Mouse (Mus musculus) cerebellum, adult 2 months (tissue): Measurements from ENCODE around the gene Kdm8. TPM values are rescaled to one million over a fixed set of nuclear protein-coding genes. Genes with fewer than 3 reads are reported as not detected.
A peak's percentile ranks its signal among the peaks of the same experiment; 100 is the strongest.

ENCODE experiments used
- DNase-seq, 2 experiments: peaks; one replicate each; pipeline ENCODE4 v3.0.0; 2021
- H3K27ac ChIP-seq: fragments of 200-500 bp; 2 replicates; pipeline ENCODE4 v1.5.1; 2012; ENCODE audit warnings: low read length, control low read depth, inconsistent platforms; ENCODE audit not compliant: insufficient read depth
- H3K27me3 ChIP-seq: fragments of 200-500 bp; 2 replicates; pipeline ENCODE4 v1.6.1; 2012; ENCODE audit warnings: inconsistent platforms, mild to moderate bottlenecking, low read length, moderate library complexity; ENCODE audit not compliant: control insufficient read depth, insufficient read depth
- H3K4me1 ChIP-seq: fragments of 200-500 bp; 2 replicates; pipeline ENCODE4 v1.6.1; 2011; ENCODE audit warnings: low read length; ENCODE audit not compliant: control insufficient read depth, insufficient read depth
- H3K4me3 ChIP-seq: fragments of 200-500 bp; replicated peaks from 2 replicates; pipeline ENCODE3; 2011; ENCODE audit warnings: mild to moderate bottlenecking, low read depth, low read length, control low read depth; ENCODE audit not compliant: insufficient read depth
- CTCF ChIP-seq: fragments of 200-500 bp; IDR thresholded peaks from 2 replicates; pipeline ENCODE4 v1.5.1; 2011; ENCODE audit warnings: low read depth, mild to moderate bottlenecking, control low read depth, low read length, moderate library complexity, borderline replicate concordance; ENCODE audit not compliant: insufficient read depth
- POLR2A ChIP-seq: fragments of 200-500 bp; IDR thresholded peaks from 2 replicates; pipeline ENCODE4 v1.6.1; 2011; ENCODE audit warnings: low read length, control low read depth, borderline replicate concordance; ENCODE audit not compliant: insufficient read depth
- WGBS: fragments of 180-500 bp; shearing (Covaris S2); methylation state at CpG from one replicate; pipeline ENCODE4 v1.1.7; 2018; 5-methylcytosine and 5-hydroxymethylcytosine counted together
- polyA plus RNA-seq: library from polyadenylated mRNA; depleted of rRNA; stranded (reverse); fragments of >200 nt; gene quantifications from 2 replicates; pipeline ENCODE4 v1.2.3, GENCODE M21; 2012; rRNA removed

Gene Kdm8
- 8.2 and 9.2 TPM in 2 replicates for polyA plus RNA-seq

- H3K27me3 ChIP-seq = no peaks in the 10 kb centered on the region
- no peaks in the 10 kb centered on the region for H3K4me1 ChIP-seq
- peak within 1 kb of the TSS; percentile 95 for H3K27ac ChIP-seq
- H3K4me3 ChIP-seq = peak within 1 kb of the TSS; percentile 86
- WGBS = under 1% methylated on average over 61 of the region's 61 CpGs
- no peak for TF ChIP-seq CTCF
- TF ChIP-seq POLR2A = peak; percentile 72; the same call in 1 of the 2 replicates
- DNase-seq = peak; percentile 93
These were observed at the start of gene Kdm8 for GRCm38 (mm10) chr7:125444464-125445401. Gene Kdm8, plus strand, starts transcription at chr7:125444676.

- no peak overlapping the region for H3K4me3 ChIP-seq
- WGBS = 64% methylated on average over 8 of the region's 8 CpGs
- no peak overlapping the region for H3K27ac ChIP-seq
- no peak for DNase-seq
- H3K4me1 ChIP-seq = no peaks in the 10 kb centered on the region
- no peaks in the 10 kb centered on the region; the same call in 1 of the 2 replicates for H3K27me3 ChIP-seq
- TF ChIP-seq CTCF (no peak), POLR2A (no peak)
These were observed 46.4 kb upstream of the Kdm8 start for GRCm38 (mm10) chr7:125398116-125398515.

- WGBS = 52% methylated on average over 6 of the region's 6 CpGs
- Histone ChIP-seq H3K27me3 (no peaks in the 10 kb centered on the region; the same call in 1 of the 2 replicates), H3K4me1 (no peaks in the 10 kb centered on the region), H3K4me3 (no peak overlapping the region), H3K27ac (no peak overlapping the region)
- no peak for TF ChIP-seq POLR2A
- no peak for TF ChIP-seq CTCF
- no peak for DNase-seq
These were observed 45.8 kb upstream of the Kdm8 start for GRCm38 (mm10) chr7:125398687-125399086.

- Histone ChIP-seq H3K4me1 (no peaks in the 10 kb centered on the region), H3K4me3 (no peak overlapping the region), H3K27ac (no peak overlapping the region), H3K27me3 (no peaks in the 10 kb centered on the region)
- TF ChIP-seq POLR2A = no peak
- no peak for TF ChIP-seq CTCF
- 82% methylated on average over 6 of the region's 6 CpGs for WGBS
- no peak for DNase-seq
These were observed 37.3 kb upstream of the Kdm8 start for GRCm38 (mm10) chr7:125407136-125407535.

- Histone ChIP-seq H3K4me1 (no peaks in the 10 kb centered on the region), H3K27me3 (no peaks in the 10 kb centered on the region), H3K27ac (no peak overlapping the region), H3K4me3 (no peak overlapping the region)
- TF ChIP-seq CTCF = no peak
- TF ChIP-seq POLR2A = no peak
- DNase-seq = no peak
- 98% methylated on average over 1 of the region's 1 CpGs for WGBS
These were observed 29.4 kb upstream of the Kdm8 start for GRCm38 (mm10) chr7:125415087-125415486.

- no peak for DNase-seq
- no peaks in the 10 kb centered on the region for H3K27me3 ChIP-seq
- no peak overlapping the region for H3K4me3 ChIP-seq
- H3K4me1 ChIP-seq = no peaks in the 10 kb centered on the region
- TF ChIP-seq CTCF = no peak
- no peak for TF ChIP-seq POLR2A
- no peak overlapping the region for H3K27ac ChIP-seq
- WGBS = 88% methylated on average over 4 of the region's 4 CpGs
These were observed 28.7 kb upstream of the Kdm8 start for GRCm38 (mm10) chr7:125415776-125416175.

- WGBS = 84% methylated on average over 5 of the region's 5 CpGs
- no peak for TF ChIP-seq POLR2A
- TF ChIP-seq CTCF = no peak
- H3K4me3 ChIP-seq = no peak overlapping the region
These were observed 27.7 kb upstream of the Kdm8 start for GRCm38 (mm10) chr7:125416762-125417161.

GRCm38 (mm10) chr7:125418413-125418812 is 26.1 kb upstream of the Kdm8 start:
- no peaks in the 10 kb centered on the region for H3K4me1 ChIP-seq
- 38% methylated on average over 3 of the region's 3 CpGs for WGBS
- TF ChIP-seq CTCF = no peak
- TF ChIP-seq POLR2A = no peak
- H3K27ac ChIP-seq = no peak overlapping the region
- H3K27me3 ChIP-seq = no peaks in the 10 kb centered on the region
- no peak overlapping the region for H3K4me3 ChIP-seq
- no peak for DNase-seq

More at GRCm38 (mm10) chr7:125416762-125417161, 27.7 kb upstream of the Kdm8 start:
- Histone ChIP-seq H3K4me1 (no peaks in the 10 kb centered on the region), H3K27ac (no peak overlapping the region), H3K27me3 (no peaks in the 10 kb centered on the region)
- no peak for DNase-seq
